Mouse (Mus musculus): Measurements from ENCODE around the gene Mrpl48. TPM values are rescaled to one million over a fixed set of nuclear protein-coding genes. Genes with fewer than 3 reads are reported as not detected.
"Not testable (repeated sequence)": the region's sequence is repeated elsewhere in the genome, so short reads cannot be mapped to it uniquely, and the experiment has no call there.

Mrpl48 gene
- polyA plus RNA-seq, 1 experiment from 2014 or later = 89.4 TPM

DNA sequence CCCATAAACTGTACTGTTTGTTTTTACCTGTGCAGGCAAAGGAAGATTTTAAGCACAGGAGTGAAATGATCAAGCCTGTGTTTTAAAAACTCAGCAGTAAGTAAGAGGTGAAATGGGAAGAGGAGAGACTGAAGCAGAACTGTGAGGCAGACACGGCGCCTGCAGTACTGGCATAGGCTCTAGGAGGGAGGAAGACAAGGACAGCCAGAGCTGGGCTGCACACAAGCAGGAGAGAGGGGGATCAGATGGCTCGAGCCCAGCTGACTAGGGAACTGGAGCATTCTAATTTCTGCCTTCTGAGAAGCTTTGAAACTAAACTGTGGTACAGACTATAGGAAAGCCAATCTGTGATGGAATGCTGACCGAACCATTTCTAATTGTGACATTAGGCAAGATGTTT lies 35.4 kb downstream of the Mrpl48 start:
- peaks cover 18% of the 10 kb centered on the region; the same call in 1 of the 2 replicates for H3K36me3 ChIP-seq (ENCODE audit: control insufficient read depth, insufficient read depth)
- no peaks in the 10 kb centered on the region for H3K27me3 ChIP-seq (replicated peaks; ENCODE audit: control insufficient read depth, insufficient read depth, low read length)
- no peak overlapping the region for H3K4me2 ChIP-seq (replicated peaks; ENCODE audit: low read depth)
- no peak for TF ChIP-seq CTCF (IDR thresholded peaks at IDR 0.05; ENCODE audit: low read depth)
- H3K9ac ChIP-seq (ENCODE audit: low read depth, low read length) = no peak overlapping the region
- H3K27ac ChIP-seq (ENCODE audit: low read depth, low read length) = no peak overlapping the region
- ATAC-seq = no peak
- 87% methylated on average over 4 of the region's 4 CpGs for WGBS
- H3K9me3 ChIP-seq (ENCODE audit: control insufficient read depth) = no peaks in the 10 kb centered on the region
- H3K4me3 ChIP-seq (ENCODE audit: low read depth, low read length) = no peak overlapping the region
- H3K4me1 ChIP-seq (replicated peaks; ENCODE audit: control insufficient read depth, insufficient read depth, low read length) = no peaks in the 10 kb centered on the region

DNA sequence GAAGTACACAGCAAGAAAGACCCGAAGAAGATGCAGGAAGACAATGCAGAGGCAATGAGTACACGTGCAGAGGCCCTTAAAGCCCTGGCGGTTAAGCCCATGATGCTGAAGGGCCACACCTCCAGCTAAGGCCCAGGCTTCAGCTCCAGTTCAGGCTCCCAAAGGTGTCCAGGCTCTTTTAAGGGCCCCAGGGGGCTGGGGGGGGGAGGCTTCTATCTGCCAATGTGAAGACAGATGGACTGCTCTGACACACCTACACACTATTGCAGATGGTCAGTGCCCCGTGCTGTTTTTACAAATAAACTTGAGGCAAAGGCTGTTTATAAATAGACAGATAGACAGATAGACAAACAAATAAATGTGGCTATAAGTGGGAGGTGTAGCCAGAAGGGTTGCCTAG lies 36.0 kb downstream of the Mrpl48 start:
- Histone ChIP-seq H3K4me3 (ENCODE audit: low read depth, low read length) (no peak overlapping the region), H3K9me3 (ENCODE audit: control insufficient read depth) (no peaks in the 10 kb centered on the region), H3K27me3 (replicated peaks; ENCODE audit: control insufficient read depth, insufficient read depth, low read length) (no peaks in the 10 kb centered on the region), H3K36me3 (ENCODE audit: control insufficient read depth, insufficient read depth) (peaks cover 18% of the 10 kb centered on the region; the same call in 1 of the 2 replicates), H3K4me2 (replicated peaks; ENCODE audit: low read depth) (no peak overlapping the region), H3K4me1 (replicated peaks; ENCODE audit: control insufficient read depth, insufficient read depth, low read length) (no peaks in the 10 kb centered on the region), H3K9ac (ENCODE audit: low read depth, low read length) (no peak overlapping the region), H3K27ac (ENCODE audit: low read depth, low read length) (no peak overlapping the region)
- 82% methylated on average over 4 of the region's 4 CpGs for WGBS
- ATAC-seq = no peak
- TF ChIP-seq CTCF (IDR thresholded peaks at IDR 0.05; ENCODE audit: low read depth) = no peak

DNA sequence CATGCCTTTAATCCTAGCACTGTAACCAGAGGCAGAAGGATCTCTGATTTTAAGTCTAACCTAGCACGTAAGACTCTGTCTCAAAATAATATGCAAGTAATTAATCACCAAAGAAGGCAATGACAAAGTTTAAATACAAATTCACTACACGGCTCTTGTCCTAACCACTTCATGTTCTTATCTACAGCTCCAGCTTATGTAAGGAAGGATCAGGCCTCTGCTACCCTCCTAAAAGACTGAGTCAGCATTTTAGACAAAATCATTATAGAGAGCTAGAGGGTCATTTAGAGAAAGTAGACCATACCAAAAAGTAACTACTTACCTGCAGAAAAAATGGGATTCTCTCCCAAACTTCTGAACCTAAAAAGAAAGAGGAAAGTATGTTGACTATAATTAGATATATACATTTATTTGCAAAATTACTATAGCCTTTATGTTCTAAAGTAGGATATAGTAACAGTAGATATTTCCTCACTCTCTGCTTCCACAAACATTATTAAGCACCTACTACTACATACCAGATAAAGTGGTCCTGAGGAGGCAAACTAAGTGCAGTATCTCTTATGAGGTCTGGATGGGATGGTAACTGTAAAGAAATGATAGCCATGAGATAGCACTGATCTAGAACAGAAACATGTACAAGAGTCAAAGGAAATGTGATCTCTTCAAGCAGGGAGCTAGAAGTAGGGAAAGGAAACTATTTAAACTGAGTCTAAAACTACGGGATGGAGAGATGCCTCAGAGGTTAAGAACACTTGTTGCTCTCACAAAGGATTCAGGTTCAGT lies 37.0 kb downstream of the Mrpl48 start:
- no peak overlapping the region for H3K4me3 ChIP-seq (ENCODE audit: low read depth, low read length)
- no peak for ATAC-seq
- WGBS = 82% methylated on average over 3 of the region's 3 CpGs
- no peak overlapping the region for H3K4me2 ChIP-seq (replicated peaks; ENCODE audit: low read depth)
- no peaks in the 10 kb centered on the region for H3K4me1 ChIP-seq (replicated peaks; ENCODE audit: control insufficient read depth, insufficient read depth, low read length)
- H3K27me3 ChIP-seq (replicated peaks; ENCODE audit: control insufficient read depth, insufficient read depth, low read length) = no peaks in the 10 kb centered on the region
- H3K27ac ChIP-seq (ENCODE audit: low read depth, low read length) = no peak overlapping the region
- no peak overlapping the region for H3K9ac ChIP-seq (ENCODE audit: low read depth, low read length)
- H3K9me3 ChIP-seq (ENCODE audit: control insufficient read depth) = no peaks in the 10 kb centered on the region
- H3K36me3 ChIP-seq (ENCODE audit: control insufficient read depth, insufficient read depth) = peaks cover 18% of the 10 kb centered on the region; the same call in 1 of the 2 replicates
- no peak for TF ChIP-seq CTCF (IDR thresholded peaks at IDR 0.05; ENCODE audit: low read depth)

DNA sequence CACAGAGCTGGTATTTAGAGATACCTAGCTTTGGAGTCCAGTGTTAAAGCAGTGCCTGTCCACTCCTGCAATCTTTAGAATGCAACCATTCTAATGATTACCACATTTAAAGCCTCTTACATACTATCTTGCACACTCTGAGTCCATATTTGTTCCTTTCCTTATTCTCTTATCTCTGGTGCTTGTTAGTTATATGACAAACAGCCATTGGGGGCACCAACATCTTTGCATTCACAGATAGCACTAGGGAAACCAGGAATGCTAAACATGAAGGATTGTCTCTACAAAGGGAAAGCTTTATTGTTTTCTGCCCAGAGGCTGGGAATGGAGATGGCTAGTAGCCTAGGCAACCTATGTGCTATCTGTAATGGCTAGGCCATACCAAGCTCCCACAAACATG lies 38.2 kb downstream of the Mrpl48 start:
- Histone ChIP-seq H3K4me1 (replicated peaks; ENCODE audit: control insufficient read depth, insufficient read depth, low read length) (no peaks in the 10 kb centered on the region), H3K27me3 (replicated peaks; ENCODE audit: control insufficient read depth, insufficient read depth, low read length) (no peaks in the 10 kb centered on the region), H3K4me3 (ENCODE audit: low read depth, low read length) (no peak overlapping the region), H3K27ac (ENCODE audit: low read depth, low read length) (no peak overlapping the region), H3K9ac (ENCODE audit: low read depth, low read length) (no peak overlapping the region), H3K36me3 (ENCODE audit: control insufficient read depth, insufficient read depth) (peaks cover 18% of the 10 kb centered on the region; the same call in 1 of the 2 replicates), H3K9me3 (ENCODE audit: control insufficient read depth) (no peaks in the 10 kb centered on the region), H3K4me2 (replicated peaks; ENCODE audit: low read depth) (no peak overlapping the region)
- no peak for ATAC-seq
- TF ChIP-seq CTCF (IDR thresholded peaks at IDR 0.05; ENCODE audit: low read depth) = no peak

DNA sequence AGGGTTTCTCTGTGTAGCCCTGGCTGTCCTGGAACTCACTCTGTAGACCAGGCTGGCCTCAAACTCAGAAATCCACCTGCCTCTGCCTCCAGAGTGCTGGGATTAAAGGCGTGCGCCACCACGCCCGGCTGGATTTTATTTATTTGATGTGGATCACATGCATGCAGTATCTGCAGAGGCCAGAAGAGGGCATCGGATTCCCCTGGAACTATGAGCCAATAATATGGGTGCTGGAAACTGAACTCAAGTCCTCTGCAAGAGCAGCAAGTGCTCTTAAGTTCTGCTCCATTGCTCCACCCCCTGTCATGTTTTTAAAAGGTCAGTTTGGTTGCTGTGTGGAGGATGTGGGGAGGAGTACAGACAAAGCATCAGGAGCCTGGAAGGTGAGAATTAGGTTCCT lies 40.9 kb downstream of the Mrpl48 start:
- peaks cover 11% of the 10 kb centered on the region; the same call in 1 of the 2 replicates for H3K36me3 ChIP-seq (ENCODE audit: control insufficient read depth, insufficient read depth)
- not testable (repeated sequence) for H3K4me2 ChIP-seq (replicated peaks; ENCODE audit: low read depth); ATAC-seq; H3K27me3 ChIP-seq (replicated peaks; ENCODE audit: control insufficient read depth, insufficient read depth, low read length); H3K9ac ChIP-seq (ENCODE audit: low read depth, low read length); H3K9me3 ChIP-seq (ENCODE audit: control insufficient read depth); H3K27ac ChIP-seq (ENCODE audit: low read depth, low read length); H3K4me1 ChIP-seq (replicated peaks; ENCODE audit: control insufficient read depth, insufficient read depth, low read length); H3K4me3 ChIP-seq (ENCODE audit: low read depth, low read length)
- WGBS = 80% methylated on average over 5 of the region's 5 CpGs
- peak; percentile 42 for TF ChIP-seq CTCF (IDR thresholded peaks at IDR 0.05; ENCODE audit: low read depth)

DNA sequence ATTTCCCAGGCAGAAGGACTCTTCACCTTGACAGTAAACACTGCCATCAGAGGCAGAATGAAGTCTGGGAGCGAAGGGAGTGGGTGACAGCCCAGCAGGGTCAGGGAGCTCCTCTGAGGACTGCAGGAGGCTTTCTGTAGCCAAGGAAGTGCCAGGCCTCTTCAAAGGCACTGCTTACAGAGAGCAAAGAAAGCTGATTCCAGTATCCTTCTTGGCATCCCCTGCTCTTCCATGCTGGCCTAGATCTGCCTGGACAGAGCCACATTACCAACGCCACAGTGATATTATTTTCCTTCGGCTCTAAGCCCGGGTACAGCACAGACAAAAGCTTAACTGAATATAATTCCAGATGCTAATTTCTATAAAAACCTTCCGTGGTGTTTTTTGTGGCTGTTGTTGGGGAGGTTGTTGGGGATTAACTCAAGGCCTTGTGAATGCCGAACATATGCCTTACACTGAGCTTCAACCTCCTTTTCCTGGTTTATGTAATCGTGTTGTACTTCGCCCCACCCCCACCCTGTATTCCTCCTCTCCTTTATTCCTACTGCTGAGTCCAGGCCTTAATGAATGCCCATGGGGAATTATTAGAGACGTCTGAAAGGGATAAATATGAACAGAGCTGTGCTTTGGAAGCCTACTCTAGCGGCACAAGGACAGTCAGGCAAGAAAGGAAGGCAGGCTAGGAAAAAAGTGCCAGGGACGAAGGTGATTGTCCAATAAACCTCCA lies 46.1 kb downstream of the Mrpl48 start:
- Histone ChIP-seq H3K4me1 (replicated peaks; ENCODE audit: control insufficient read depth, insufficient read depth, low read length) (peaks cover 3% of the 10 kb centered on the region; the same call in 1 of the 2 replicates), H3K27me3 (replicated peaks; ENCODE audit: control insufficient read depth, insufficient read depth, low read length) (no peaks in the 10 kb centered on the region), H3K9ac (ENCODE audit: low read depth, low read length) (peak overlapping the region; percentile 0; the same call in 1 of the 2 replicates), H3K4me3 (ENCODE audit: low read depth, low read length) (no peak overlapping the region), H3K4me2 (replicated peaks; ENCODE audit: low read depth) (no peak overlapping the region), H3K27ac (ENCODE audit: low read depth, low read length) (peak overlapping the region; percentile 57; the same call in 1 of the 2 replicates), H3K9me3 (ENCODE audit: control insufficient read depth) (no peaks in the 10 kb centered on the region), H3K36me3 (ENCODE audit: control insufficient read depth, insufficient read depth) (no peaks in the 10 kb centered on the region; the same call in 1 of the 2 replicates)
- ATAC-seq = 0 out of 2 replicates have a peak, but pooled peaks have one; percentile 31
- no peak for TF ChIP-seq CTCF (IDR thresholded peaks at IDR 0.05; ENCODE audit: low read depth)
- WGBS = 64% methylated on average over 11 of the region's 11 CpGs
